15 mouse cellular contexts compared by ENCODE assay signal in the genomic region with DNA sequence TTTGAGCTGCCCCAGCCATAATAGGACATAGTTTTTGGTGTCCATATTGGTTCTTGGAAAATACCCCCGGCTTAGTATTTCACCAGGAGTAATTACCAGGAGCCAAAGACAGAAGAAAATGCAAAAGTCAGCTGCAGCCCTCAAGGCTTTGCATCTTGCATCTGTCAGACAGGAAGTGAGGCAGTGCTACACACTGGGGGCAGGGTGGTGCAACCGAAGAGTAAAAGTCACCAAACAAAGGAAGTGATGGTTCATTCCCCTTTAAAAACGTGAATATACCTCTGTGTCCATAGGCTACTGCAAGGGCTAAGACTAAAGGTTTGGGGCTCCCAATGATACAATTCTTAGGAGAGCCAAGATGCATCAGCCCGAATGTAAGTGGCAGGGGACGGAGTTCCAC. TPM values are rescaled to one million over a fixed set of nuclear protein-coding genes. Genes with fewer than 3 reads are reported as not detected.
DNase-seq lines count a peak whose midpoint lies in the region; ATAC-seq lines count a peak whose summit lies in the region.
"Had no signal": no experiment of that assay in that cellular context is flagged by ENCODE, and none has a peak within 500 bp of the region (broad histone marks: within the 10 kb centered on the region; RNA-seq: fewer than 3 reads in every experiment).

No protein-coding gene starts in this region.

- H3K36me3 ChIP-seq in kidney, embryonic 16.5 days (ENCODE audit: insufficient read depth, low read length): no peaks in the 10 kb centered on the region
- no peaks in the 10 kb centered on the region for H3K36me3 ChIP-seq in embryonic facial prominence, embryonic 10.5 days (replicated peaks)
- no peaks in the 10 kb centered on the region for H3K36me3 ChIP-seq in stomach, embryonic 15.5 days
- H3K36me3 ChIP-seq in forebrain, embryonic 14.5 days (ENCODE audit: control insufficient read depth, insufficient read depth, low read length): no peaks in the 10 kb centered on the region
- H3K36me3 ChIP-seq: G1E; liver, embryonic 13.5 days; midbrain, embryonic 12.5 days had no signal

- no peaks in the 10 kb centered on the region for H3K27me3 ChIP-seq in kidney, embryonic 16.5 days (ENCODE audit: insufficient read depth, low read length)
- H3K27me3 ChIP-seq in embryonic facial prominence, embryonic 10.5 days (replicated peaks; ENCODE audit: low read depth, poor library complexity, severe bottlenecking): no peaks in the 10 kb centered on the region
- H3K27me3 ChIP-seq in stomach, embryonic 15.5 days (replicated peaks): no peaks in the 10 kb centered on the region
- H3K27me3 ChIP-seq in forebrain, embryonic 14.5 days (replicated peaks; ENCODE audit: control insufficient read depth, insufficient read depth, low read length): no peaks in the 10 kb centered on the region
- H3K27me3 ChIP-seq: embryonic facial prominence, embryonic 13.5 days; liver, embryonic 13.5 days; midbrain, embryonic 12.5 days had no signal

- peaks cover 26% of the 10 kb centered on the region for H3K4me1 ChIP-seq in kidney, embryonic 16.5 days (ENCODE audit: insufficient read depth, low read length)
- H3K4me1 ChIP-seq in embryonic facial prominence, embryonic 10.5 days: peaks cover 39% of the 10 kb centered on the region
- H3K4me1 ChIP-seq in stomach, embryonic 15.5 days: peaks cover 16% of the 10 kb centered on the region
- H3K4me1 ChIP-seq in forebrain, embryonic 14.5 days (ENCODE audit: control insufficient read depth, insufficient read depth, low read length): no peaks in the 10 kb centered on the region
- H3K4me1 ChIP-seq: midbrain, embryonic 12.5 days had no signal

- H3K27ac ChIP-seq in kidney, embryonic 16.5 days (ENCODE audit: low read length): peak overlapping the region; percentile 37
- H3K27ac ChIP-seq in embryonic facial prominence, embryonic 10.5 days (replicated peaks): peak overlapping the region; percentile 57
- peak overlapping the region; percentile 67 for H3K27ac ChIP-seq in stomach, embryonic 15.5 days
- no peak overlapping the region for H3K27ac ChIP-seq in forebrain, embryonic 14.5 days (ENCODE audit: low read depth, low read length)
- H3K27ac ChIP-seq: liver, embryonic 13.5 days; midbrain, embryonic 12.5 days had no signal

- no peak for ATAC-seq in kidney, embryonic 16.5 days (ENCODE audit: low FRiP score, low TSS enrichment)
- ATAC-seq in stomach, embryonic 15.5 days (ENCODE audit: insufficient read depth, low FRiP score, low read depth): no peak
- ATAC-seq in forebrain, embryonic 14.5 days: no peak

- H3K4me3 ChIP-seq in kidney, embryonic 16.5 days (ENCODE audit: low read length): no peak overlapping the region
- H3K4me3 ChIP-seq in embryonic facial prominence, embryonic 10.5 days: no peak overlapping the region
- H3K4me3 ChIP-seq in stomach, embryonic 15.5 days (replicated peaks): no peak overlapping the region
- H3K4me3 ChIP-seq in forebrain, embryonic 14.5 days (ENCODE audit: low read depth, low read length): no peak overlapping the region
- H3K4me3 ChIP-seq: embryonic facial prominence, embryonic 13.5 days; liver, embryonic 13.5 days; midbrain, embryonic 12.5 days had no signal

- DNase-seq in kidney, postnatal 14 days: no peak
- peak; percentile 64 for DNase-seq in CD4-positive helper T cell, adult 2 months (ENCODE audit: low read depth, low spot score)
- DNase-seq in embryonic facial prominence, embryonic 10.5 days (ENCODE audit: low spot score): no peak
- DNase-seq in forebrain, embryonic 14.5 days (ENCODE audit: low spot score): no peak
- DNase-seq in left cerebral cortex, postnatal 4 days: no peak
- no peak for DNase-seq in left cerebral cortex, adult 9 months (ENCODE audit: low spot score in 2 of 2)
- DNase-seq: heart, postnatal 4 days; kidney, adult 2 months; liver, embryonic 13.5 days; right cerebral cortex, postnatal 4 days had no signal

- 69% methylated on average over 5 of the region's 5 CpGs for WGBS in kidney, embryonic 16.5 days
- 62% methylated on average over 5 of the region's 5 CpGs for WGBS in embryonic facial prominence, embryonic 10.5 days
- 63% methylated on average over 5 of the region's 5 CpGs for WGBS in stomach, embryonic 15.5 days
- WGBS in forebrain, embryonic 14.5 days: 77% methylated on average over 5 of the region's 5 CpGs

- intact Hi-C loops in left cerebral cortex, postnatal 4 days (cut with DNase I): no loop called here

- no peak overlapping the region for H3K4me2 ChIP-seq in kidney, embryonic 16.5 days (replicated peaks; ENCODE audit: low read depth, low read length)
- H3K4me2 ChIP-seq in stomach, embryonic 15.5 days: no peak overlapping the region
- no peak overlapping the region for H3K4me2 ChIP-seq in forebrain, embryonic 14.5 days (ENCODE audit: low read length)
- H3K4me2 ChIP-seq: embryonic facial prominence, embryonic 13.5 days; liver, embryonic 13.5 days; midbrain, embryonic 12.5 days had no signal

- H3K9me3 ChIP-seq in kidney, embryonic 16.5 days (ENCODE audit: low read length): no peaks in the 10 kb centered on the region
- no peaks in the 10 kb centered on the region for H3K9me3 ChIP-seq in embryonic facial prominence, embryonic 10.5 days
- H3K9me3 ChIP-seq in stomach, embryonic 15.5 days: no peaks in the 10 kb centered on the region
- H3K9me3 ChIP-seq in forebrain, embryonic 14.5 days (replicated peaks; ENCODE audit: control insufficient read depth, low read length): no peaks in the 10 kb centered on the region
- H3K9me3 ChIP-seq: embryonic facial prominence, embryonic 13.5 days; liver, embryonic 13.5 days; midbrain, embryonic 12.5 days had no signal

- no peak overlapping the region for H3K9ac ChIP-seq in kidney, embryonic 16.5 days (replicated peaks; ENCODE audit: low read length)
- no peak overlapping the region for H3K9ac ChIP-seq in stomach, embryonic 15.5 days
- no peak overlapping the region for H3K9ac ChIP-seq in forebrain, embryonic 14.5 days (ENCODE audit: low read length)
- H3K9ac ChIP-seq: embryonic facial prominence, embryonic 13.5 days; liver, embryonic 13.5 days; midbrain, embryonic 12.5 days had no signal

RNA-seq across cellular contexts. Expression of a gene that starts 48.4 kb away (rescaled TPM):
- 0.50 and 1.5 TPM in 2 replicates for polyA plus RNA-seq in kidney, embryonic 16.5 days (2015; fragmentation: Nextera tagmentation; extraction: Ambion mirVana)
- 0.87 and 1.2 TPM in 2 replicates for polyA plus RNA-seq in embryonic facial prominence, embryonic 10.5 days (2016; fragmentation: Nextera tagmentation; extraction: Ambion mirVana)
- 0.86 and 0.88 TPM in 2 replicates for polyA plus RNA-seq in stomach, embryonic 15.5 days (2015; fragmentation: Nextera tagmentation; extraction: Ambion mirVana)
- polyA plus RNA-seq in forebrain, embryonic 14.5 days (2014; fragmentation: Nextera tagmentation; extraction: Ambion mirVana): 0.15 and 0.17 TPM in 2 replicates
- total RNA-seq in left cerebral cortex, postnatal 4 days (2021): under 1 TPM in 1 of 2 experiments, not detected in 1; 0.10 TPM
- polyA plus RNA-seq: G1E; kidney, adult 2 months had no signal
